Mouse (Mus musculus) kidney, postnatal 14 days (tissue): ENCODE measurements around the gene Rhebl1.
A peak's percentile ranks its signal among the peaks of the same experiment; 100 is the strongest.
"Not testable (repeated sequence)": the region's sequence is repeated elsewhere in the genome, so short reads cannot be mapped to it uniquely, and the experiment has no call there.

Experiments used
- DNase-seq: peaks from one replicate; pipeline ENCODE4 v3.0.0; 2022; ENCODE audit warnings: mixed read lengths

Gene Rhebl1

GRCm38 (mm10) chr15:98893940-98894745, at the start of gene Rhebl1:
Gene Rhebl1, minus strand, starts transcription at chr15:98894540.
- peak; percentile 55 for DNase-seq

- DNase-seq: no peak
Observed at GRCm38 (mm10) chr15:98943133-98943532, 48.8 kb upstream of the Rhebl1 start.

- no peak for DNase-seq
Observed at GRCm38 (mm10) chr15:98942081-98942480, 47.7 kb upstream of the Rhebl1 start.

GRCm38 (mm10) chr15:98941539-98941938, 47.2 kb upstream of the Rhebl1 start:
- no peak for DNase-seq

GRCm38 (mm10) chr15:98940816-98941215, 46.5 kb upstream of the Rhebl1 start:
- no peak for DNase-seq

GRCm38 (mm10) chr15:98934217-98934839, 40.0 kb upstream of the Rhebl1 start, which contains the start of gene Tuba1b:
Gene Tuba1b, minus strand, starts transcription at chr15:98934565.
- peak; percentile 96 for DNase-seq

GRCm38 (mm10) chr15:98933833-98934216, 39.5 kb upstream of the Rhebl1 start:
- DNase-seq: peak; percentile 98

- not testable (repeated sequence) for DNase-seq
Observed at GRCm38 (mm10) chr15:98933004-98933671, 38.8 kb upstream of the Rhebl1 start.

GRCm38 (mm10) chr15:98930998-98931397, 36.7 kb upstream of the Rhebl1 start:
- no peak for DNase-seq

GRCm38 (mm10) chr15:98930017-98930734, 35.8 kb upstream of the Rhebl1 start:
- no peak for DNase-seq

- DNase-seq: peak; percentile 92
Observed at GRCm38 (mm10) chr15:98928598-98929240, 34.4 kb upstream of the Rhebl1 start.

GRCm38 (mm10) chr15:98927566-98927965, 33.2 kb upstream of the Rhebl1 start:
- no peak for DNase-seq

- DNase-seq: peak; percentile 33
Observed at GRCm38 (mm10) chr15:98924682-98925081, 30.3 kb upstream of the Rhebl1 start.

GRCm38 (mm10) chr15:98923031-98923537, 28.7 kb upstream of the Rhebl1 start:
- DNase-seq: no peak

GRCm38 (mm10) chr15:98922581-98922980, 28.2 kb upstream of the Rhebl1 start:
- DNase-seq: peak; percentile 61

- DNase-seq: no peak
Observed at GRCm38 (mm10) chr15:98921510-98921909, 27.2 kb upstream of the Rhebl1 start.

- not testable (repeated sequence) for DNase-seq
Observed at GRCm38 (mm10) chr15:98918499-98918895, 24.2 kb upstream of the Rhebl1 start.

- peak; percentile 100 for DNase-seq
Observed at GRCm38 (mm10) chr15:98917538-98918498, 23.5 kb upstream of the Rhebl1 start, which contains the start of gene Lmbr1l. Gene Lmbr1l, minus strand, starts transcription at chr15:98918231.

GRCm38 (mm10) chr15:98917091-98917490, 22.8 kb upstream of the Rhebl1 start:
- DNase-seq: no peak

GRCm38 (mm10) chr15:98916016-98916415, 21.7 kb upstream of the Rhebl1 start:
- no peak for DNase-seq

GRCm38 (mm10) chr15:98914903-98915302, 20.6 kb upstream of the Rhebl1 start:
- no peak for DNase-seq
